Mouse (Mus musculus): Measurements from ENCODE around the gene Slc44a2. TPM values are rescaled to one million over a fixed set of nuclear protein-coding genes. Genes with fewer than 3 reads are reported as not detected.

The Slc44a2 gene
- total and polyA plus RNA-seq, 3 experiments = 22.1 to 62.9 (median 36.5) TPM

GRCm38 (mm10) chr9:21275013-21275710 is 45.3 kb upstream of the Slc44a2 start:
- in situ Hi-C loops (cut with MboI; ENCODE audit: low pct_ligation_motif_present, low pct_unique_long_range_greater_than_20kb, low sequenced_read_pairs) = loop anchor here (5.0 kb wide), 1 partner anchor 48 kb away; no protein-coding TSS in a partner anchor

DNA sequence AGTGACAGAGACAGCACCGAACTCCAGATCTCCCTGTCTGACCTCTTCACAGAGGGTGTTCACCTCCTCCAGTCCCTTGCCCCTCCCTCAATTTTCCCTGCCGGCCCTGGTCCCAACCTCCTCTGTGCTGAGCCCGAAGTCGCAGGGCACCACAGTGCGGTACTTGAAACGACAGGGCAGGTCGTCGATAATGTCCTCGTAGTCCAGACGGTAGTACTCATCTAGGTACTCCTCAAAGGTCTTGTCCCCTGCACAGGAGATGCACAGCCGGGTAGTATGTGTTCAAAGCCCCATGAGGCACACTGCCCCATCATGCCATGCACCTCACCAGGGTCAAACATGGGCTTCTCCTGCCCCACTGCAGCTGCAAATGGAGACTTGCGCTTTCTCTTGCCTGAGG is 44.8 kb upstream of the Slc44a2 start:
- Histone ChIP-seq H3K27ac (ENCODE audit: insufficient read depth, low read depth) (no peak overlapping the region), H3K79me2 (replicated peaks; ENCODE audit: control insufficient read depth, extremely low read depth, insufficient read depth, poor library complexity, severe bottlenecking) (0 out of 2 replicates have a peak, but pooled peaks cover 3% of the 10 kb centered on the region), H3K4me3 (replicated peaks in 1 of 3; ENCODE audit: low read depth in 2 of 3, low read length in 2 of 3, poor library complexity in 1 of 3) (no peak overlapping the region), H3K4me1 (ENCODE audit: control insufficient read depth in 1 of 2, insufficient read depth in 2 of 2) (no peaks in the 10 kb centered on the region), H3K9me3 (replicated peaks; ENCODE audit: low read length) (no peaks in the 10 kb centered on the region), H3K27me3 (replicated peaks) (no peaks in the 10 kb centered on the region), H3K4me2 (ENCODE audit: insufficient read depth, low read depth, poor library complexity, severe bottlenecking) (no peak overlapping the region), H3K36me3 (replicated peaks in 1 of 2; ENCODE audit: control insufficient read depth in 1 of 2, insufficient read depth in 1 of 2, low read length in 1 of 2) (peaks cover 88 to 97% of the 10 kb centered on the region in 2 experiments), H3K9ac (ENCODE audit: insufficient read depth, low read depth) (no peak overlapping the region)
- TF ChIP-seq USF2 (conservative IDR thresholded peaks at IDR 0.05; ENCODE audit: low read depth, low read length) = no peak
- no peak for TF ChIP-seq USF1 (IDR thresholded peaks at IDR 0.05; ENCODE audit: low read depth, low read length)
- TF ChIP-seq MAX (IDR thresholded peaks at IDR 0.05; ENCODE audit: low read length) = no peak
- TF ChIP-seq MYC (IDR thresholded peaks at IDR 0.05; ENCODE audit: low read depth, low read length) = no peak
- no peak for TF ChIP-seq RAD21 (IDR thresholded peaks at IDR 0.05; ENCODE audit: low read depth, low read length)
- TF ChIP-seq PAX5 (IDR thresholded peaks at IDR 0.05; ENCODE audit: low read length) = no peak
- no peak for TF ChIP-seq TCF12 (IDR thresholded peaks at IDR 0.05; ENCODE audit: low read depth, low read length)
- TF ChIP-seq JUN (IDR thresholded peaks at IDR 0.05; ENCODE audit: insufficient read depth, low read depth, low read length) = no peak
- no peak for TF ChIP-seq MXI1 (IDR thresholded peaks at IDR 0.05; ENCODE audit: low read depth, low read length)
- TF ChIP-seq SMC3 (IDR thresholded peaks at IDR 0.05; ENCODE audit: low read depth, low read length) = no peak
- no peak for TF ChIP-seq BHLHE40 (IDR thresholded peaks at IDR 0.05; ENCODE audit: low read depth, low read length)
- no peak for TF ChIP-seq MAFK (IDR thresholded peaks at IDR 0.05; ENCODE audit: insufficient replicate concordance, low read length)
- TF ChIP-seq CHD2 (IDR thresholded peaks at IDR 0.05; ENCODE audit: low read length) = no peak
- TF ChIP-seq MAZ (IDR thresholded peaks at IDR 0.05; ENCODE audit: low read depth, low read length) = no peak
- no peak for TF ChIP-seq TBP (conservative IDR thresholded peaks at IDR 0.05; ENCODE audit: low read depth, low read length)
- no peak for DNase-seq (ENCODE audit: extremely low read depth)
- dilution Hi-C loops (cut with MboI; ENCODE audit: extremely low pct_ligation_motif_present, extremely low pct_unique_long_range_greater_than_20kb, low sequenced_read_pairs) = no loop called here
- in situ Hi-C loops (cut with MboI; ENCODE audit: low pct_ligation_motif_present, low pct_unique_long_range_greater_than_20kb, low sequenced_read_pairs) = loop anchor here (5.0 kb wide), 1 partner anchor 48 kb away; no protein-coding TSS in a partner anchor

More at GRCm38 (mm10) chr9:21275013-21275710, 45.3 kb upstream of the Slc44a2 start:
- 0 out of 2 replicates have a peak, but pooled peaks cover 3% of the 10 kb centered on the region for H3K79me2 ChIP-seq (replicated peaks; ENCODE audit: control insufficient read depth, extremely low read depth, insufficient read depth, poor library complexity, severe bottlenecking)
- no peaks in the 10 kb centered on the region for H3K4me1 ChIP-seq (ENCODE audit: control insufficient read depth in 1 of 2, insufficient read depth in 2 of 2)
- no peaks in the 10 kb centered on the region for H3K27me3 ChIP-seq (replicated peaks)
- H3K4me2 ChIP-seq (ENCODE audit: insufficient read depth, low read depth, poor library complexity, severe bottlenecking) = no peak overlapping the region
- no peak for TF ChIP-seq JUND (conservative IDR thresholded peaks at IDR 0.05; ENCODE audit: low read depth, low read length)
- no peak for TF ChIP-seq RAD21 (IDR thresholded peaks at IDR 0.05; ENCODE audit: low read depth, low read length)
- TF ChIP-seq MAZ (IDR thresholded peaks at IDR 0.05; ENCODE audit: low read depth, low read length) = no peak
- TF ChIP-seq IRF4 (IDR thresholded peaks at IDR 0.05; ENCODE audit: low read depth, low read length) = no peak
- no peak for TF ChIP-seq MAFK (IDR thresholded peaks at IDR 0.05; ENCODE audit: insufficient replicate concordance, low read length)
- DNase-seq (ENCODE audit: extremely low read depth) = no peak
- H3K9ac ChIP-seq (ENCODE audit: insufficient read depth, low read depth) = no peak overlapping the region
- no peaks in the 10 kb centered on the region for H3K9me3 ChIP-seq (replicated peaks; ENCODE audit: low read length)
- peaks cover 90 to 99% of the 10 kb centered on the region in 2 experiments for H3K36me3 ChIP-seq (replicated peaks in 1 of 2; ENCODE audit: control insufficient read depth in 1 of 2, insufficient read depth in 1 of 2, low read length in 1 of 2)
- no peak overlapping the region for H3K27ac ChIP-seq (ENCODE audit: insufficient read depth, low read depth)
- no peak overlapping the region for H3K4me3 ChIP-seq (replicated peaks in 1 of 3; ENCODE audit: low read depth in 2 of 3, low read length in 2 of 3, poor library complexity in 1 of 3)
- dilution Hi-C loops (cut with MboI; ENCODE audit: extremely low pct_ligation_motif_present, extremely low pct_unique_long_range_greater_than_20kb, low sequenced_read_pairs) = no loop called here

Measured in CH12.LX (cell line).